Mouse (Mus musculus) gastrocnemius, adult 18-20 months (tissue): Measurements from ENCODE around the gene Tubb3. TPM values are rescaled to one million over a fixed set of nuclear protein-coding genes. Genes with fewer than 3 reads are reported as not detected.

Source experiments
- DNase-seq: peaks from one replicate; pipeline ENCODE4 v3.0.0; 2021; ENCODE audit warnings: low spot score
- long read RNA-seq, 2 experiments: library from polyadenylated mRNA; stranded (forward); transcript quantifications; one replicate each; pipeline ENCODE4 v2.0.0; 2021
- total RNA-seq, 2 experiments: library from RNA; stranded (reverse); gene quantifications; 2 replicates each; pipeline ENCODE4 v1.2.3; 2021

Tubb3 gene
- total RNA-seq, result not detected
- long read RNA-seq, experiment 1, result 0 reads
- long read RNA-seq, experiment 2, result 0 reads

DNA sequence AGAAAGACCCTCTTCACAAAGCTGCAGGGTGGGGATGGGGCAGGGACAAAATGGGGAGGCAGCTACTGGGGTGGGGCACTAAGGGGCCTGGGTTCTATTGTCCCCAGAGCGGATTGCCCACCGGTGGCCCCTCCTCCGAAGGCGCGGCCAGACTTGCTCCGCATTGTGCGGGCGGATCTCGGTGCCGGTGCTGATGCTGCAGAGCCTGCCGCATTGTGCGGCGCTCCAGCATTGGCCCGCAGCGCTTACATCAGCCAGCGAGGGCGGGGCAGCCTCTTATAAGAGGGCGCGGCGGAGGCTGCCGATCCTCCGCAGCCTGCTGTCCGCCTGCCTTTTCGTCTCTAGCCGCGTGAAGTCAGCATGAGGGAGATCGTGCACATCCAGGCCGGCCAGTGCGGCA, at the start of gene Tubb3:
TSS of gene Tubb3 (plus strand) at position 179 of the 400 bp plus-strand sequence.
- DNase-seq, result peak; percentile 27

- DNase-seq, result peak; percentile 96
Observed at GRCm38 (mm10) chr8:123373403-123374238, 37.6 kb upstream of the Tubb3 start, which contains the start of gene Tcf25. Tcf25 (plus strand) TSS chr8:123373753.

GRCm38 (mm10) chr8:123374239-123374578, 37.0 kb upstream of the Tubb3 start:
- peak; percentile 95 for DNase-seq

GRCm38 (mm10) chr8:123375701-123376100, 35.5 kb upstream of the Tubb3 start:
- DNase-seq, result peak; percentile 38

GRCm38 (mm10) chr8:123376106-123376505, 35.1 kb upstream of the Tubb3 start:
- DNase-seq, result no peak

DNA sequence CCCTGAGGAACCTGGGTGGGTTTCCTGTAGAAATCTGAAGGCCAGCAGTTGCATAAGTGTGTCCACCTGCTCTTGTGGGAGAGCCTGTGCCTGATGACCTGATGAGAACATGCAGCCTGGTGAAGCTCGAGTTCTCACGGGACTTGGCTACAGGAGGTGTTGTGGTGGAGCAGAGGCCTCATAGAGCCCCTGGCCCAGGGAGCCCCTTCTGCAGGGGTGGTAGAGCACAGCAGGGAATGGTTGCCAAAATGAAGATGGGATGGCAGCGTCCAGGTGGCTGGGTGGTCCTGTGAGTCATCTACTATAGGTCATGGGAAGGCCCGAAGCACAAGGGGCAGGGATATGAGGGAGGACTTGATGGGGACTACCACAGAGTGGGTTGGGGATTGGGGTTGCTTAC, 29.5 kb upstream of the Tubb3 start:
- no peak for DNase-seq

- no peak for DNase-seq
Observed at GRCm38 (mm10) chr8:123382516-123382915, 28.7 kb upstream of the Tubb3 start.

- no peak for DNase-seq
Observed at GRCm38 (mm10) chr8:123384883-123385540, 26.2 kb upstream of the Tubb3 start.

- no peak for DNase-seq
Observed at GRCm38 (mm10) chr8:123387041-123387440, 24.2 kb upstream of the Tubb3 start.

- DNase-seq, result no peak
Observed at GRCm38 (mm10) chr8:123387801-123388200, 23.4 kb upstream of the Tubb3 start.

DNA sequence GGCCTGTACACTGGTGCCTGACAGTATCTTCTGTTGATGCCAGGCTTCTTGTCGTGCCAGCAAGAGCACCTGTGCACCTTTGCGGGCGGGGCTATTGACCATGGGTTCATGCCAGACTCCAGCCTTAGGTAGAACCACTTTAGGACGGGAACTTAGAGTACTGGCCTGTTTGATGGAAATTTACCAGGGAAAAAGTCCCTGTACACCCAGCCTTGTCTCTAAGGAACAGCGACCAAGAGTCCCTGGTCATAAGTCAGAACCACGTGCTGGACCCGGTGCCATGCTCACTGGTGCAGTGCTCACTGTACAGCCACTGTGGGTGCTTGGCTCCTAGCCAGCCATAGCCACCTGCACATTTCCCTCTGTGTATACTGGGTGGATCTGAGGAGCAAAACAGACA, 22.2 kb upstream of the Tubb3 start:
- no peak for DNase-seq

GRCm38 (mm10) chr8:123398308-123398707, 12.9 kb upstream of the Tubb3 start:
- DNase-seq, result no peak

GRCm38 (mm10) chr8:123401936-123402335, 9.3 kb upstream of the Tubb3 start:
- no peak for DNase-seq

- DNase-seq, result no peak
Observed at GRCm38 (mm10) chr8:123402730-123403326, 8.4 kb upstream of the Tubb3 start.

DNA sequence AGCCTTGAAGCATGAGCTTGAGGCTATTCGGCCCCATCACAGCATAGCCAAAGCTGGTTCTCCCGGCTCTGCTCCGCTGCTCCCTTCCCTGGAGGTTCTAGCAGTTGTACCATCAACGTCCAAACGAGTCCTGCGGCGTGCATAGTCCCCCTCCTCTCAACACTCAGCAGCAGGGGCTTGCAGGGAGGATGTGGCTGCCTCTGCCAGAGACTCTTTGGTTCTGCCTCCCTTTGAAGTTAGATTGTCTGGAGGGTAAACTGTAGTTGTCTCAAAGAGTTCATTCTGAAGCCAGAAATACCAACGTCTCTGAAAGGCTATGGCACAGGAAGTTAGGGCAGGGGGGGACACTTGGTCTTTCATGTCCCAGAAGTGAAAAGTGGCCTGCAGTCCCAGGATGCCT, 6.7 kb upstream of the Tubb3 start:
- DNase-seq, result no peak

DNA sequence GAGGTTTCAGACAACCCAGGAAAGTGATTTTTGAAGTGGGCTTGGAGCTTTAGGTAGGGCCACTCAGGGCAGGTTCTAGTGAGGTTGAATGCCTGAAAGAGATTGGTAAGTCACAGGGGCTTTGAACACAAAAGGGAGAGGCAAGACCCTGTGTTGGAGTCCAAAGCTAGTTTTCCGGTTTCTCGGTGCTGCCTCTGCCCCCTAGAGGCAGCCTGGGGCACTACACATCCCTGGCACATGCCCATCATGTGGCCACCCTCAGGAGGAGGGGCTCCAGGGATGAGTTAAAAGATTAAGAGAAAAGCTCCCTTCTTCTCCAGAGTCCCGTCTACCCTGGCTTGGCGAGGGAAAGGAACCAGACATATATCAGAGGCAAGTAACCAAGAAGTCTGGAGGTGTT, 4.4 kb upstream of the Tubb3 start, which contains the start of gene Mc1r:
TSS of gene Mc1r (plus strand) at position 322 of the 400 bp plus-strand sequence.
- peak; percentile 59 for DNase-seq

DNA sequence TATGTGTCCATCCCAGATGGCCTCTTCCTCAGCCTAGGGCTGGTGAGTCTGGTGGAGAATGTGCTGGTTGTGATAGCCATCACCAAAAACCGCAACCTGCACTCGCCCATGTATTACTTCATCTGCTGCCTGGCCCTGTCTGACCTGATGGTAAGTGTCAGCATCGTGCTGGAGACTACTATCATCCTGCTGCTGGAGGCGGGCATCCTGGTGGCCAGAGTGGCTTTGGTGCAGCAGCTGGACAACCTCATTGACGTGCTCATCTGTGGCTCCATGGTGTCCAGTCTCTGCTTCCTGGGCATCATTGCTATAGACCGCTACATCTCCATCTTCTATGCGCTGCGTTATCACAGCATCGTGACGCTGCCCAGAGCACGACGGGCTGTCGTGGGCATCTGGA, 3.6 kb upstream of the Tubb3 start:
- no peak for DNase-seq

GRCm38 (mm10) chr8:123408586-123409544, 2.4 kb upstream of the Tubb3 start:
- no peak for DNase-seq

GRCm38 (mm10) chr8:123410049-123410587, 1.1 kb upstream of the Tubb3 start:
- peak; percentile 42 for DNase-seq

DNA sequence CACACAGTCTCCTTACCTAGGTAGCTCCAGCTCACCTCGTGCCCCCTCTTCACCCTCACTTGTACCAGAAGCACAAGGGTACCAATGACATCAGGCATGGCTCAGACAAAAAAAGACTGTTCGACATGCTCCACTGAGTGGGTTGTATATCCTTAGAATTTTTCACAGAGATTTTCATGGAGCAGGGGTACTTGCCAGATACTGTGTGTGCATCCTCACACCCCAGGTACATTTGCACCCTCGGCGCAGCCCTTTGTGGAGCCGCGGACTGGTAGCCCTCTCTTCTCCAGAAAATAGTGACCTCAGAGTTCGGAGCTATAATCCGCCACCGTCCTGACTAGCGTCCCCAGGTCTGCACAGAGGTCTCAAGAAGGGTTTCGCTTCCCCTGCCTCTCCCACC, 436 bp upstream of the Tubb3 start:
- no peak for DNase-seq

DNA sequence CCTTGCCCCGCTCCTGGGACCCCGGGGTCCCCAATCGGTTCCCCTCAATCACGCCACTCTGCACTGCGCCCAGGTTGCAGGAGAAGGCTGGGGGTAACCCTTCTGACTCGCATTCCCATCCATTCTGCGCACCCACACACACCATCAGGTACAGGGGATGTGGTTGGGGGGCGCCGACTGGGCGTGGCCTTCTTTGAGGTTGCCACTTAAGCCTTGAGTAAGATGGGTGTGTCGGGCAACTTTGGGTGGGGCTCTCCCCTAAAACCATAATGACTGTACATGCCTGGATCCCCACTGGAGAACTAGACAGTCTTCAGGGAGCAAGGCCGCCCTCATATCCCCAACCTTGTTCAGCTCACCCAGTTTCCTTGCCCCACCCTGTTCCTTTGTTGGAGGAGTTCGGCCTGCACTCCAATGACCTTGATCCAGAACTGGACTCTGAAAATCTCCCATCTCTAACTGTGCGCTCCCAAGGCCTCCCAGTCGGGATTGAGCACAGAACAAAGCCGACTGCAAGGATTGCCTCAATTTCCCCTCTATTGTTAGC, 630 bp downstream of the Tubb3 start:
- DNase-seq, result no peak
